Mouse (Mus musculus): Measurements from ENCODE around the gene Shroom3. TPM values are rescaled to one million over a fixed set of nuclear protein-coding genes. Genes with fewer than 3 reads are reported as not detected.

Shroom3 gene
- total and polyA plus RNA-seq, 3 experiments = not detected

GRCm38 (mm10) chr5:92688569-92688968 lies 5.3 kb downstream of the Shroom3 start:
- Histone ChIP-seq H3K9me3 (replicated peaks; ENCODE audit: insufficient read depth, low read length) (no peaks in the 10 kb centered on the region), H3K9ac (ENCODE audit: control insufficient read depth, low read depth, low read length, poor library complexity, severe bottlenecking) (no peak overlapping the region), H3K4me3 (ENCODE audit: control insufficient read depth in 1 of 2, insufficient read depth in 1 of 2, low read depth in 2 of 2, low read length in 2 of 2) (no peak overlapping the region), H3K4me1 (ENCODE audit: control insufficient read depth in 1 of 2, insufficient read depth in 2 of 2, low read length in 2 of 2) (no peaks in the 10 kb centered on the region), H3K27me3 (ENCODE audit: control insufficient read depth in 1 of 2, insufficient read depth in 2 of 2, low read length in 2 of 2) (no peaks in the 10 kb centered on the region), H3K36me3 (ENCODE audit: control insufficient read depth in 1 of 2, insufficient read depth in 2 of 2, low read length in 2 of 2) (no peaks in the 10 kb centered on the region), H3K79me2 (ENCODE audit: control insufficient read depth, insufficient read depth, low read length, poor library complexity) (no peaks in the 10 kb centered on the region), H3K27ac (ENCODE audit: control insufficient read depth, low read depth, low read length) (no peak overlapping the region)
- DNase-seq (ENCODE audit: low read depth, low spot score) = no peak
- no peak for TF ChIP-seq TAL1 (IDR thresholded peaks at IDR 0.05; ENCODE audit: low read length)

- Histone ChIP-seq H3K9ac (ENCODE audit: control insufficient read depth, low read depth, low read length, poor library complexity, severe bottlenecking) (no peak overlapping the region), H3K9me3 (replicated peaks; ENCODE audit: insufficient read depth, low read length) (no peaks in the 10 kb centered on the region), H3K79me2 (ENCODE audit: control insufficient read depth, insufficient read depth, low read length, poor library complexity) (no peaks in the 10 kb centered on the region), H3K27ac (ENCODE audit: control insufficient read depth, low read depth, low read length) (no peak overlapping the region), H3K4me3 (ENCODE audit: control insufficient read depth in 1 of 2, insufficient read depth in 1 of 2, low read depth in 2 of 2, low read length in 2 of 2) (no peak overlapping the region), H3K27me3 (ENCODE audit: control insufficient read depth in 1 of 2, insufficient read depth in 2 of 2, low read length in 2 of 2) (no peaks in the 10 kb centered on the region), H3K36me3 (ENCODE audit: control insufficient read depth in 1 of 2, insufficient read depth in 2 of 2, low read length in 2 of 2) (no peaks in the 10 kb centered on the region), H3K4me1 (ENCODE audit: control insufficient read depth in 1 of 2, insufficient read depth in 2 of 2, low read length in 2 of 2) (no peaks in the 10 kb centered on the region)
- no peak for DNase-seq (ENCODE audit: low read depth, low spot score)
- TF ChIP-seq BHLHE40 (IDR thresholded peaks at IDR 0.05; ENCODE audit: borderline replicate concordance, low read depth, low read length) (no peak), POLR2A (IDR thresholded peaks at IDR 0.05; ENCODE audit: control insufficient read depth in 1 of 2, insufficient read depth in 1 of 2, low read depth in 1 of 2, low read length in 2 of 2, poor library complexity in 1 of 2) (no peak), POLR2AphosphoS2 (IDR thresholded peaks at IDR 0.05; ENCODE audit: low read length) (no peak), HCFC1 (IDR thresholded peaks at IDR 0.05; ENCODE audit: low read depth, low read length) (no peak), CTCF (IDR thresholded peaks at IDR 0.05 in 2 of 3, conservative IDR thresholded peaks at IDR 0.05 in 1 of 3; ENCODE audit: control insufficient read depth in 1 of 3, insufficient read depth in 1 of 3, low read depth in 2 of 3, low read length in 3 of 3, poor library complexity in 1 of 3, severe bottlenecking in 1 of 3) (no peak), ZKSCAN1 (IDR thresholded peaks at IDR 0.05; ENCODE audit: low read depth, low read length) (no peak), KAT2A (conservative IDR thresholded peaks at IDR 0.05; ENCODE audit: low read depth, low read length) (no peak), MAX (IDR thresholded peaks at IDR 0.05; ENCODE audit: low read length) (no peak), NRF1 (IDR thresholded peaks at IDR 0.05; ENCODE audit: insufficient read depth, low read depth, low read length, poor library complexity, severe bottlenecking) (no peak), TAL1 (IDR thresholded peaks at IDR 0.05; ENCODE audit: low read length) (no peak)
Observed at GRCm38 (mm10) chr5:92692206-92693007, 9.2 kb downstream of the Shroom3 start.

- TF ChIP-seq MAX (IDR thresholded peaks at IDR 0.05; ENCODE audit: low read length) = no peak
- no peak for TF ChIP-seq USF2 (IDR thresholded peaks at IDR 0.05; ENCODE audit: borderline replicate concordance in 1 of 2, insufficient read depth in 1 of 2, low read depth in 1 of 2, low read length in 2 of 2)
- TF ChIP-seq CTCF (IDR thresholded peaks at IDR 0.05 in 2 of 3, conservative IDR thresholded peaks at IDR 0.05 in 1 of 3; ENCODE audit: control insufficient read depth in 1 of 3, insufficient read depth in 1 of 3, low read depth in 2 of 3, low read length in 3 of 3, poor library complexity in 1 of 3, severe bottlenecking in 1 of 3) = peak; percentile 1 to 7 (median 3); a peak in 1 of 6 replicates
- peak; percentile 7 for DNase-seq (ENCODE audit: low read depth, low spot score)
- Histone ChIP-seq H3K9ac (ENCODE audit: control insufficient read depth, low read depth, low read length, poor library complexity, severe bottlenecking) (no peak overlapping the region), H3K4me3 (ENCODE audit: control insufficient read depth in 1 of 2, insufficient read depth in 1 of 2, low read depth in 2 of 2, low read length in 2 of 2) (no peak overlapping the region), H3K79me2 (ENCODE audit: control insufficient read depth, insufficient read depth, low read length, poor library complexity) (no peaks in the 10 kb centered on the region), H3K4me1 (ENCODE audit: control insufficient read depth in 1 of 2, insufficient read depth in 2 of 2, low read length in 2 of 2) (no peaks in the 10 kb centered on the region), H3K9me3 (replicated peaks; ENCODE audit: insufficient read depth, low read length) (no peaks in the 10 kb centered on the region), H3K27ac (ENCODE audit: control insufficient read depth, low read depth, low read length) (no peak overlapping the region), H3K36me3 (ENCODE audit: control insufficient read depth in 1 of 2, insufficient read depth in 2 of 2, low read length in 2 of 2) (no peaks in the 10 kb centered on the region), H3K27me3 (ENCODE audit: control insufficient read depth in 1 of 2, insufficient read depth in 2 of 2, low read length in 2 of 2) (no peaks in the 10 kb centered on the region)
Observed at GRCm38 (mm10) chr5:92693744-92694143, 10.5 kb downstream of the Shroom3 start.
